Mouse (Mus musculus) testis, adult 2 months (tissue): ENCODE data around the gene Ifnl3. TPM values are rescaled to one million over a fixed set of nuclear protein-coding genes. Genes with fewer than 3 reads are reported as not detected.
"Not testable (repeated sequence)": the region's sequence is repeated elsewhere in the genome, so short reads cannot be mapped to it uniquely, and the experiment has no call there.

Source experiments
- H3K27ac ChIP-seq: fragments of 200-500 bp; 2 replicates; pipeline ENCODE4 v1.5.1; 2012; ENCODE audit warnings: low read depth, low read length; ENCODE audit not compliant: control insufficient read depth, insufficient read depth
- H3K27me3 ChIP-seq: fragments of 200-500 bp; 2 replicates; pipeline ENCODE4 v1.6.1; 2012; ENCODE audit warnings: mild to moderate bottlenecking, low read length, moderate library complexity; ENCODE audit not compliant: control insufficient read depth, insufficient read depth
- H3K36me3 ChIP-seq: fragments of 200-500 bp; 2 replicates; pipeline ENCODE4 v1.6.1; 2012; ENCODE audit warnings: mild to moderate bottlenecking, low read length; ENCODE audit not compliant: control insufficient read depth, insufficient read depth
- H3K4me1 ChIP-seq: fragments of 200-500 bp; 2 replicates; pipeline ENCODE4 v1.6.1; 2012; ENCODE audit warnings: low read length; ENCODE audit not compliant: control insufficient read depth, insufficient read depth
- H3K4me3 ChIP-seq: fragments of 200-500 bp; 2 replicates; pipeline ENCODE4 v1.5.1; 2012; ENCODE audit warnings: low read depth, mild to moderate bottlenecking, low read length, moderate library complexity, mixed read lengths; ENCODE audit not compliant: control insufficient read depth
- CTCF ChIP-seq: fragments of 200-500 bp; IDR thresholded peaks from 2 replicates; pipeline ENCODE4 v1.5.1; 2012; ENCODE audit warnings: low read depth, mild to moderate bottlenecking, inconsistent platforms, low read length, moderate library complexity; ENCODE audit not compliant: control insufficient read depth, insufficient read depth, insufficient replicate concordance
- POLR2A ChIP-seq: fragments of 200-500 bp; IDR thresholded peaks from 2 replicates; pipeline ENCODE4 v1.6.1; 2012; ENCODE audit warnings: low read depth, mild to moderate bottlenecking, inconsistent platforms, low read length, moderate library complexity; ENCODE audit not compliant: control insufficient read depth
- polyA plus RNA-seq: library from polyadenylated mRNA; depleted of rRNA; stranded (reverse); fragments of >200 nt; gene quantifications from 2 replicates; pipeline ENCODE4 v1.2.3, GENCODE M21; 2012

Gene Ifnl3
- polyA plus RNA-seq, 1 experiment, result not detected

DNA sequence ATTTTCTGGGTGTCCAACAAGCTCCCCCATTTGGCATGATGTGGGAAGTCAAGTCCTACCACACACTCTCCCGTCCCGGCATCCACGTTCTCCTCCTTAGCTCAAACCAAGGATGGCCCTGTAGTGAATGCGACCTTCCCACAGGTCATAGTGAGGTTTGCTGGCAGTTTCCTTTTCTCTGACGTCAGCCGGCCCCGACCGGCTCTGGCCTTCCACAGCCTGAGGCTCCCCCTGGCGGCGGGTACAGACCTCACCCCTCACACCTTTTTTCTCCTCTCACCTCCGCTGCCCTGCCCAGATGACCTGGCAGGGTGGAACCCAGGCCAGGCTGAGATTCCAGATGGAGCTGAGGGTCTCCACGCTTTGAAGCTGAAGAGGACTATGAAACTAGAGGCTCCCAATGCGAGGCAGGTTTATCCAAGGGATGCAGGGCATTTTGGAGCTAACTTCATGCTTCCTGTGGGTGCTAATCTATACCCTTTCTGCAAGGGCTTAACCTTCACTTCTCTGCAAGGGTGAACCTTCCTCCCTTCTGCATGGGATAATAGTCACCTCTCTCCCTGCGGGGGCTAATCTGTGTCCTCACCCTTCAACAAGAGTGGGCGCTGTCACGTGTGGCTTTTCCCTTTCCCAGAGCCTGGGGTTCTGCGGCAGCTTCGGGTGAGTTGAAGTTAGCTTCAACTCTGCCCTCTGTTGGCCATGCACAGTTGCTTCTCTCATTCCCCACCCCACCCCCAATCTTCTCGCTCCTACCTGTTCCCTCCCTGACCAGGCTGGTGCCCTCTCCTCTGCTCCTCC is 5.5 kb downstream of the Ifnl3 start:
- TF ChIP-seq CTCF (peak; percentile 81), POLR2A (no peak)
- peak overlapping the region; percentile 64 for H3K4me3 ChIP-seq
- peak overlapping the region; percentile 1; the same call in 1 of the 2 replicates for H3K27ac ChIP-seq
- H3K27me3 ChIP-seq, result no peaks in the 10 kb centered on the region
- H3K4me1 ChIP-seq, result peaks cover 14% of the 10 kb centered on the region
- H3K36me3 ChIP-seq, result no peaks in the 10 kb centered on the region

DNA sequence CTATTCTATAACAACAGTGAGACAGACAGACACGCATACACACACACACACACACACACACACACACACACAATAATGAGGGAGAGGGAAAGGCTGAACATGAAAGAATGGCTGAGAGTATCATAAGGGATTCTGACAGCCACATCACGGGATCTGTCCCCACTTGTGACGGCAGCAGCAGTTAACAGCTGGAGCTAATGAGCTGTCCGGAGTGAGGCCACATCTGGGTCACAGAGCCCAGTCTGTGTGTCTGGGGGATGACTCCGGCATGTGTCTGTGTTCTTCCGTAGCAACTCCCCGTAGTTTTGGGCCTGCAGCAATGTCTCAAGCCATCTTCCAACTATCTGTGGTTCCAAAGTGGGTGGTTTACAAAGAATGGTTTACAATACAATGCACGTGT is 9.4 kb downstream of the Ifnl3 start:
- no peaks in the 10 kb centered on the region for H3K36me3 ChIP-seq
- H3K4me1 ChIP-seq, result peaks cover 19% of the 10 kb centered on the region
- no peak overlapping the region for H3K27ac ChIP-seq
- TF ChIP-seq CTCF (no peak), POLR2A (no peak)
- H3K4me3 ChIP-seq, result no peak overlapping the region
- H3K27me3 ChIP-seq, result no peaks in the 10 kb centered on the region

DNA sequence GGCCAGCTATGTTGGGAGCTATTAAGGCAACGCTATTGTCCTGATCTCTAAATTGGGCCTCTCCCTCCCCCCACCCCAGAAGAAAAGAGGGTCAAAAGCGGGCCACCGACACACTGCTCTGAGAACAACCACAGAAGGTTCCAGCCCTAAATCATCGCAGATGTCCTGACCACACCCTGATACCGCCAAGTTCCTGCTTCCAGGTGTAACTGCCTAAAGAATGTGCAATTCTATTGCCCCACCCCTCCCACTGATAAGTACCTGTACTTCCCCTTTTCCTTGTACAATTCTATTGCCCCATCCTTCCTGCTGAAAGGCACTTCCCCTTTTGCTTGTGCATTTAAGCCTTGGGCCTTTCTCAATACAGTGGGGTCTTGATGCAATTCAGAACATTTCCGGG is 16.2 kb downstream of the Ifnl3 start:
- H3K27me3 ChIP-seq, H3K36me3 ChIP-seq, H3K4me3 ChIP-seq, H3K4me1 ChIP-seq, H3K27ac ChIP-seq: not testable (repeated sequence)

DNA sequence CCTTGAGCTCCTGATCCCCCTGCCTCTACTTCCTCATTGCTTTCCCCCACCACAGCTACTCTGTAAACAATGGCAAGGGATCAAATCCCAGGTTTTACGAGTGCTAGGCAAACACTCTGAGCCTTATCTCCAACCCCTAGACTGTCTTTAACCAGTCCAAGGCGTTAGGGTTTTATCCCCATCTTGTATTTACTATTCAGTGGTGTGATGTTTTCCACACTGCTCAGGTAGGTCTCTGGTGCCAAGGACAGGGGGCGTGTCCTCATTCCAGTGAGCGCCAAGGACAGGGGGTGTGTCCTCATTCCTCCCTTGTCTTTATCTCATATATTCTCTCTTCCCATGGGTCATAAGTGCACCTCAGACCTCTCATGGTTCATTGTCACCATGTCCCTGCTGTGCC is 17.9 kb downstream of the Ifnl3 start, which contains the start of gene Sycn:
Gene Sycn, plus strand, starts transcription at position 360 of the 400 bp plus-strand sequence.
- Histone ChIP-seq H3K4me1 (peaks cover 22% of the 10 kb centered on the region), H3K36me3 (no peaks in the 10 kb centered on the region), H3K27me3 (peaks cover 2% of the 10 kb centered on the region), H3K4me3 (no peak within 1 kb of the TSS), H3K27ac (no peak within 1 kb of the TSS)
- TF ChIP-seq CTCF (no peak), POLR2A (no peak)

DNA sequence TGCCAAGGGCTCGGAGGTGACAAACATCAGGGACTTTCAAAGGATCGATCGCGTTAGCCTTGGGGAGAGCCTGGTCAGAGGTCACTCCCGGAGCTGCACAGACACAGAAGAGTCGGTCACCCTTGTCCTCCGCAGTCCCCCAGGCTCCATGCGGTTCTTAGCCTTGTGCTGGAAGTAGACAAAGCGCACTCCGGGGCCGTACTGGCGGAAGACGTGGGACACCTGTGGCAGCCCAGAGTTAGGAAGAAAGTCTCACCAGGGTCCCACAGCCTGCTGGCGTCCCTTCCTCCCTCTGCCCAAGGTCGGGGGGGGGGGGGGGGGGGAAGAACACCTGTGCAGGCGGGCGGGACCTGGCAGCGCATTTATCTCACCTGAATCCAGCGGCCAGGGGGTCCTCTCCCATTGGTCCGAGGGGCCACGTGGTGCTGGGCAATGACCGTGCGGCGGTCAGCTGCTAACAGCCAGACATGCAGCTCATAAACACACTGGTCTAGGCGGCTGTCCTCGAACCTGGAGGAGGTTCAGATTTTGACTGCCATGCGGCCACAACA is 21.5 kb downstream of the Ifnl3 start:
- H3K36me3 ChIP-seq, result no peaks in the 10 kb centered on the region
- no peak overlapping the region for H3K27ac ChIP-seq
- peaks cover 31% of the 10 kb centered on the region for H3K4me1 ChIP-seq
- peaks cover 4% of the 10 kb centered on the region for H3K27me3 ChIP-seq
- 0 out of 2 replicates have a peak overlapping the region, but pooled peaks have one; percentile 3 for H3K4me3 ChIP-seq
- TF ChIP-seq POLR2A (no peak), CTCF (no peak)

DNA sequence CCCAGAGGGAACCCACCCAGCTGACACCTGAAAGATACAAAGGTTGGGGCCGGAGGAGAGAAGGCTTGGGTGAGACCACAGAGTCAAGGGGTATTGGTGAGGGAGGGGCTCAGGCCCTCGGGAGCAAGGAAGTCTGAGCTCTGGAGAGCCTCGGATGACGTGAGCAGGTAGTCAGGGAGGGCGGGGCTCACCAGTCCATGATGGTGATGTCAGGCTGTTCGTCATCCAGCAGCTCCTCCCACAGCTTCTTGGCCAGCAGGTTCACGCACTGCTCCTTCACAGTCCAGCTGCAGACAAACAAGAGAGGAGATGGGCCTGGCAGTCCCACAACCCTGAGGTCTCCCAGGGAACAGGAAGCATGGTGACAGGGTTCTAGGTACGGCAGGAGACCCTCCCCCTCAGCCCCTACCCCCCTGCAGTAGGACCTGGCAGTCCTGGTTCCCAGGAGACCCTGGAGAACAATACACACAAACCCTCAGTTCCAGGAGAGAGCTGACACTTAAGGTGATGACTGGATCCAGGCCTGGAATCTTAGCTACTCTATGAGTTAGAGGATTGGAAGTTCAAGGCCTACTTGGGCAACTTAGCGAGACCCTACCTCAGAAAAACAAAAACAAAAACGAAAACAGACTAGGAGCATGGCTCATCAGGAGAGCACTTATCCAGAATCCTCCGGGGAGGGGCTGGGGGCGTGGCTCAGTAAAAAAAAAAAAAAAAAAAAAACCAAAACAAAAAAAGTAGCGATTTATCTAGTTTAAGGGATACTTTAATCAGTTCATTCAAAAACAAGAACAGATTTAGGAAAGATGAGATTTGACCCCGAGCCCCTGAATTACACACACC is 22.6 kb downstream of the Ifnl3 start:
- Histone ChIP-seq H3K27me3 (peaks cover 4% of the 10 kb centered on the region), H3K27ac (no peak overlapping the region), H3K4me1 (peaks cover 31% of the 10 kb centered on the region), H3K36me3 (no peaks in the 10 kb centered on the region), H3K4me3 (no peak overlapping the region; the same call in 1 of the 2 replicates)
- TF ChIP-seq CTCF, result peak; percentile 13; the same call in 1 of the 2 replicates
- no peak; the same call in 1 of the 2 replicates for TF ChIP-seq POLR2A

DNA sequence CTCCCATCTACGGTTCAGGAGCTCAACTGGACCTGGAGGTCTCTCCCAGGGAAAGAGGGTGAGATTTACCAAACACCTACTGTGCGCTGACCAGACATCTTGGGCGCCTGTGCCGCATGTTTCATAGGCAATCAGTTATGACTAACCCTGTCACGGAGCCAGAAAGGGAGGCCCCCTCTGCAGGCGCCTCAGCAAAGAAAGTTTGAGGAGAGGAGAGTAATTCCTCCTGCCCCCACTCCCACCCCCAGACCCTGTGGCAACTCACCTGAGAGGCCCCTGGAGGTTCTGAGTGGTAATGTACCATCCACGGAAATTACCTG is 23.2 kb downstream of the Ifnl3 start:
- Histone ChIP-seq H3K4me3 (no peak overlapping the region), H3K36me3 (no peaks in the 10 kb centered on the region), H3K4me1 (peaks cover 31% of the 10 kb centered on the region), H3K27me3 (peaks cover 4% of the 10 kb centered on the region), H3K27ac (no peak overlapping the region)
- TF ChIP-seq CTCF (no peak), POLR2A (no peak)
